Mouse (Mus musculus) olfactory bulb, adult 2 months (tissue): ENCODE data around the gene 2900026A02Rik. TPM values are rescaled to one million over a fixed set of nuclear protein-coding genes. Genes with fewer than 3 reads are reported as not detected.

Experiments
- H3K27ac ChIP-seq: fragments of 200-500 bp; 2 replicates; pipeline ENCODE4 v1.5.1; 2012; ENCODE audit warnings: low read depth, low read length; ENCODE audit not compliant: insufficient read depth
- H3K4me1 ChIP-seq: fragments of 200-500 bp; 2 replicates; pipeline ENCODE4 v1.6.1; 2012; ENCODE audit warnings: low read length; ENCODE audit not compliant: control insufficient read depth, insufficient read depth
- H3K4me3 ChIP-seq: fragments of 200-500 bp; 2 replicates; pipeline ENCODE4 v1.5.1; 2012; ENCODE audit warnings: mild to moderate bottlenecking, low read depth, low read length, moderate library complexity; ENCODE audit not compliant: insufficient read depth
- CTCF ChIP-seq: fragments of 200-500 bp; IDR thresholded peaks from 2 replicates; pipeline ENCODE4 v1.5.1; 2012; ENCODE audit warnings: low read depth, mild to moderate bottlenecking, low read length, moderate library complexity; ENCODE audit not compliant: insufficient read depth
- POLR2A ChIP-seq: fragments of 200-500 bp; IDR thresholded peaks from 2 replicates; pipeline ENCODE4 v1.6.1; 2012; ENCODE audit warnings: mild to moderate bottlenecking, low read depth, low read length, moderate library complexity; ENCODE audit not compliant: insufficient read depth
- WGBS: fragments of 180-500 bp; shearing (Covaris S2); methylation state at CpG from one replicate; pipeline ENCODE4 v1.1.7; 2018; 5-methylcytosine and 5-hydroxymethylcytosine counted together
- polyA plus RNA-seq: library from polyadenylated mRNA; stranded (reverse); fragments of >200 nt; gene quantifications from 2 replicates; pipeline ENCODE4 v1.2.4, GENCODE M21; 2012; ENCODE audit warnings: low replicate concordance; ENCODE audit not compliant: missing spikeins, insufficient read depth, insufficient read length

Gene 2900026A02Rik
- polyA plus RNA-seq, 1 experiment, result not detected

DNA sequence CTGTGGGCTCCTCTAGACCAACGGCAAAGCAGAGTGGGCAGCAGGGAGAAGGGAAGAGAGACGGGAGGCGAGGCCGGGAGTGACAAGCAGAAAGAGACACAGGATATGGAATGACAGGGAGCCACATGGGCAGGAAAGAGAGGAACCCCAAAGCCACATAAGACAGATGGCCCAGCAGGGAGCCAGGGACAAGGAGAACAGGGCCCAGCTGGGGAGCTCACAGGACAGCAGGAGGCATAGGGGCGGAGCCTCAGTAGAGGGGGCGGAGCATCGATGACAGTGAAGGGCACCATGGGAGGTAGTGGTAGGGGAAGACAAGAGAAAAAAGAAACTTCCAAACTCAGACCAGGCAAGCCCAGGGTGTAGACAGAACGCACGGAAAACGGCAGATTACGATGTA lies 55.6 kb downstream of the 2900026A02Rik start:
- Histone ChIP-seq H3K4me1 (peaks cover 44% of the 10 kb centered on the region), H3K4me3 (no peak overlapping the region), H3K27ac (no peak overlapping the region)
- 67% methylated on average over 11 of the region's 11 CpGs for WGBS
- TF ChIP-seq POLR2A, result no peak
- TF ChIP-seq CTCF, result no peak

- no peak overlapping the region for H3K4me3 ChIP-seq
- H3K4me1 ChIP-seq, result peaks cover 49% of the 10 kb centered on the region
- 21% methylated on average over 16 of the region's 16 CpGs for WGBS
- TF ChIP-seq POLR2A (no peak), CTCF (no peak)
- no peak overlapping the region for H3K27ac ChIP-seq
Measured at GRCm38 (mm10) chr5:113164873-113165441, 56.1 kb downstream of the 2900026A02Rik start.

- peaks cover 54% of the 10 kb centered on the region for H3K4me1 ChIP-seq
- H3K4me3 ChIP-seq, result no peak overlapping the region
- 56% methylated on average over 9 of the region's 9 CpGs for WGBS
- TF ChIP-seq CTCF (no peak), POLR2A (no peak)
- no peak overlapping the region for H3K27ac ChIP-seq
Measured at GRCm38 (mm10) chr5:113164448-113164847, 56.6 kb downstream of the 2900026A02Rik start.

DNA sequence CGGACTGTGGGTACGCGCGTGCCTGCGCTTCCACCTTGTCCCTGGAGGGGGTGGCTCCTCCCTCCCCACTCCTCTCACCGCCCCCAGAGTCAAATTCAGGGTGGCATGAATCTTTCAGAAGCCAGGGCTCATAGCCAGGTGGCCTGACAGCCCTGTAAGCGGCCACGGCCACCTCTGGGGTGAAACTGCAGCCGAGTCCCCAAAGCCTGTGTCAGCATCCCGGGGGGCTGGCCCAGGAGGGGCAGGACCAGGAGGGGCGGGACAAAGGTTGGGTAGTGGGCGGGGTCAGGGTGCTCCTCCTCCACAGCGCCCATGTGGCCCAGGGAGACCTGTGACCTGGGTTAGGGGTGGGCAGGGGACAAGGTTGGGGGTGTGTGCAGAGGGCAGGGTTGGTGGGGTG lies 57.9 kb downstream of the 2900026A02Rik start:
- TF ChIP-seq POLR2A, result no peak
- no peak for TF ChIP-seq CTCF
- no peak overlapping the region for H3K27ac ChIP-seq
- H3K4me3 ChIP-seq, result no peak overlapping the region
- WGBS, result 13% methylated on average over 13 of the region's 13 CpGs
- peaks cover 66% of the 10 kb centered on the region for H3K4me1 ChIP-seq

GRCm38 (mm10) chr5:113162699-113163098 lies 58.3 kb downstream of the 2900026A02Rik start:
- H3K27ac ChIP-seq, result no peak overlapping the region
- H3K4me3 ChIP-seq, result no peak overlapping the region
- TF ChIP-seq POLR2A (no peak), CTCF (no peak)
- WGBS, result 17% methylated on average over 9 of the region's 9 CpGs
- H3K4me1 ChIP-seq, result peaks cover 70% of the 10 kb centered on the region

GRCm38 (mm10) chr5:113161576-113161975 lies 59.5 kb downstream of the 2900026A02Rik start:
- 80% methylated on average over 6 of the region's 6 CpGs for WGBS
- TF ChIP-seq CTCF (no peak), POLR2A (no peak)
- Histone ChIP-seq H3K27ac (no peak overlapping the region), H3K4me3 (no peak overlapping the region), H3K4me1 (peaks cover 69% of the 10 kb centered on the region)

DNA sequence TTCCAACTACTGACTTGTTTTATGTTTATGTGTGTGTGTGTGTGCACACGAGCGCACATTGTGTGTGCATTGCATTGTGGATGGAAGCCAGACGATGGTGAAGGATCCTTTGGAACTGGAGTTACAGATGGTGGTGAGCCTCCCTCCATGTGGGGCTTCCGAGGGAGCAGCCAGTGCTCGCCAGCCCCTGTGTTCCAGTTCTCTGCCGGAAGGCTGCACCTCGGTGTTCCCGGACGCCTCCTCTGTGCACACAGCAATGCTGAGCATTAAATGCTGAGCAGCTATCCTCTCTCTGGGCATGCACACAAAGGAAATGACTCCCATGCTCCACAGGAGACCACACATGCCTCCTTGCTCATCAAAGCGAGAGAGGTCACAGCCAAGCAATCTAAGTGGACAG lies 60.7 kb downstream of the 2900026A02Rik start:
- Histone ChIP-seq H3K4me3 (no peak overlapping the region), H3K27ac (no peak overlapping the region), H3K4me1 (peaks cover 58% of the 10 kb centered on the region)
- TF ChIP-seq POLR2A (no peak), CTCF (no peak)
- 58% methylated on average over 10 of the region's 10 CpGs for WGBS

DNA sequence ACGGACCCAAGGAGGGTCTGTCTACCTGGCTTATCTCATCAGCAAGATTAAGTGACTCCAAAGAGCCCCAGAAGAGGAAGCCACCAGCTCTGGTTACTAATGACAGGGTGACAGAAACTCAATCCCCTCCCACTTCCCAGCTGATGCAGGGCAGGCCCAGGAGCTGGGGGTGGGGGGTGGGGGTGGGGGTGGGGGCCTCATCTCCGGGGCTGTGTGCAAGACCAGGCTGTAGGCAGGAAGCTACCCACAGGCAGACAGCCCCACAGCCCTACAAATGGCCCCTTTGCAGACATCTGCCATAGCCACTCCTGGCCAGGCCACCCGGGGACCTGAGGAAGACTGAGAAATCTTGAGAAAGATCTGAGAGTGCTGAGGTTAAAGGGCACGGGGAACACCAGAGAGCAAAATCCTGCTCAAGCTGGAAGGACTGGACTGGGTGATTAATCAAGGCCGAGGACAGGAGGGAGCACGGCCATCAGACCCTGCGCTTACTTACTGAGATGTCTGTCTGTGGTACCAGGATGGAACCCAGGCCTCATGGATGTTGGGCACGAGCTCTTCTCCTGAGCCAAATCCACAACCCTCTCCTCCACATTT lies 62.2 kb downstream of the 2900026A02Rik start:
- TF ChIP-seq POLR2A (no peak), CTCF (no peak)
- Histone ChIP-seq H3K4me1 (peaks cover 48% of the 10 kb centered on the region), H3K27ac (no peak overlapping the region), H3K4me3 (no peak overlapping the region)
- 71% methylated on average over 8 of the region's 8 CpGs for WGBS

- 56% methylated on average over 10 of the region's 10 CpGs for WGBS
- TF ChIP-seq POLR2A, result no peak
- no peak for TF ChIP-seq CTCF
- peaks cover 51% of the 10 kb centered on the region for H3K4me1 ChIP-seq
- H3K27ac ChIP-seq, result no peak overlapping the region
- no peak overlapping the region for H3K4me3 ChIP-seq
Measured at GRCm38 (mm10) chr5:113157588-113157987, 63.4 kb downstream of the 2900026A02Rik start.

DNA sequence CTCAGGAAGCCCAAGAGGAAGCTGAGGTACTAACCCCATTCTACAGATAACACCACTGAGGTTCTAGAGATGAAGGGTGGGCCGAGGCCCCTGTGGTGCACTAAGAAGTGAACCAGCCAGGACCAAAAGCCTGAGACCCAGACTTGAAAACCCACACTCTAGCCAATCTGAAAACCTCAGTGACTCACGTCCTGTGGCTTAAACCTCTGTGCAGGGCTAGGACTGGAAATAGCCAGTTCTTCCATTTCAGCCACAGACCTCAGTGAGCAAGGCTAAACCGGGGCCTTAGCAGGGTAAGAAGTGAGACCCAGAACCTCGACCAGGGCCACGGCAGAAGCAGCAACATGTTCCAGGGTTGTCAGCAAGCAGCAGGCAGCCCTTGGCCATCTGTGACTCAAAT lies 64.0 kb downstream of the 2900026A02Rik start:
- Histone ChIP-seq H3K27ac (no peak overlapping the region), H3K4me1 (peaks cover 54% of the 10 kb centered on the region), H3K4me3 (no peak overlapping the region)
- no peak for TF ChIP-seq CTCF
- no peak for TF ChIP-seq POLR2A
- 88% methylated on average over 5 of the region's 5 CpGs for WGBS
